Mouse (Mus musculus): ENCODE results near the gene Olfr150.

The Olfr150 gene

DNA sequence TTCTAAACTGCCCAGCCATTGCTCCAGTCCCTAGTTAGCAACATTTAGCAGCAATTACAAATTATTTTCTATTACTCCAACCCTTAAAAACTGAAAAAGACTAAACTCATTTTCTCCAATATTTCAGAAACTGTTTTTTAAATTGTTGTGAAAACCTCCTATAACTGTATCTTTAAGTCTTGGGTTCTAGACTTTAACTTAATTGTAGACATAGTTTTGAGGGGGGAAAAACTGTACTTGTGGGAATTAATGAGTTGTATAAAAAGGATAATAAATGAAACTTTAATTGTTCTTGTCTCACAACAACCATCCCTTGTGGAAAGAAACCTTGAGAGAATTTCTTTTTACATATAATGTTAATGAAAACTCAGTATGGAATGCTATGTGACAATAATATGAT lies at the start of gene Olfr150:
Olfr150 (plus strand) TSS at position 301 of the 400 bp plus-strand sequence.
- DNase-seq (ENCODE audit: inconsistent ontology term) = no peak

DNA sequence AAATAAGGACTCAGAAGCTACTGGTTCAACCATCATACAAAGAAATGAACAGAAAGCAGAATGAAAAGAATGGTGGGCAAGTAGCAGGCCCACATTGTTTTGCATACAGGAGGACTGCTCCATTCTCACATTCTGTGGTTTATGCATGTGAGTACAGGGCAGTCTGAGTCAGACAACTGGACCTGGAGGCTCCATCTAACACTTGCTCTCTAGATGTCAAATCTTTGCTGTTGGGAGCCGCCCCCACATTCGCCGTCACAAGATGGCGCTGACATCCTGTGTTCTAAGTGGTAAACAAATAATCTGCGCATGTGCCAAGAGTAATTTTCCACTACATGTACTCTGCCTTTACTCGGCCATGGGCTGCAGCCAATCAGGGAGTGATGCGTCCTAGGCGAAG lies 29.7 kb upstream of the Olfr150 start:
- DNase-seq (ENCODE audit: inconsistent ontology term) = peak; percentile 6

DNA sequence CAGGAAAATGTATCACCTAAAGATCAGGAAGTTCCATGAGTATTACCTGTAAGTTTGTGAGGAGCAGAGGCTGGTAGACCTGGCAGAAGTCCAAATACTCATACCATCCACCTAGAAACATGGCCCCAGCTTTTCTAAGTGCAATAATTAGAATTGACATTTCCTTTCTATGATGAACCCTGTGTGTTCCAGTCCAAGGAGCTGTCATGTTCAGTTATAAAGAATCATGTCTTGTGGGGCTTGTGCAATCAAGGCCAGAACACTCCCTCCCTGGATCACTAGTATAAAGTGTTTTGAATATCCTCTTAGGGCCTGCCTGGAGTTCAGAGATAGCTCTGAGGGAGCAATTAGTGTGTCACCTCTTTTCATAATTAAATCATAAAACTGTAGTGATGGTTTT lies 23.8 kb upstream of the Olfr150 start, which contains the start of gene Olfr149:
Olfr149 (minus strand) TSS at position 101 of the 400 bp plus-strand sequence.
- DNase-seq (ENCODE audit: inconsistent ontology term) = no peak

DNA sequence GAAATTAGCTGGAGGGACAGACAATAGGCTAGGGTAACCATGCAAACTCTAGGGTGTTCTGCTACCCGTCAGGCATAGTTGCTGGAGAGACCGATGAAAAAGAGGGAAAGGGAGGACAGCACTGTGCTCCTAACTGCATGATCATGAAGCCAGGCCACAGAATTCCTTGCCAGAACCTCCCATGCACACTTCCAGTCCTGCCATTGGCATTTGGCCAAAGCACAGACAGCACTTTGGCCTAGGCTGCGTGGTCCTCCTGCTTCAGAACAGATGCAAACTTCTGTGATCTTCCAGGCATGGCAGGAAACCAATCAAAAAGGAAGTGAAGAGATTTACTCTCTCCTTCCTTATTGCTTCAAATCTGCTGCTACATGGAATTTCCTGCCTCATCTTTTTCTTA lies 21.8 kb upstream of the Olfr150 start:
- DNase-seq (ENCODE audit: inconsistent ontology term) = no peak

DNA sequence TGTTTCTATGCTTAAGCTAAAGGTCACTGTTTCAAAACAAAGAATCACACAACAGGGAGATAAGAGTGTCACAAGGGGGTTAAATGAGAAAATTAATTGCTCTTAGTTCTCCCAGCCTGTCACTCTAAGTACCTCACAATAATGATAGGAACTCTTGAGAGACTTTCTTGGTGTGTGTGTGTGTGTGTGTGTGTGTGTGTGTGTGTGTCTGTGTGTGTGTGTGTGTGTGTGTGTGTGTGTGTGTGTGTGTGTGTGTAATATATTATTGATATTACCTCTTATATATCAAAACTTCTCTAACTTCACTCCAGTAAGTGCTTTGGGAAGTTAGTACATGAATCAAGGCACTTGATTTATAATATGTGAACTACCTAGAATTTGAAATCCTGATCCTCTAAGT lies 19.7 kb upstream of the Olfr150 start, which contains the start of gene Olfr965:
Olfr965 (plus strand) TSS at position 301 of the 400 bp plus-strand sequence.
- DNase-seq (ENCODE audit: inconsistent ontology term) = no peak

DNA sequence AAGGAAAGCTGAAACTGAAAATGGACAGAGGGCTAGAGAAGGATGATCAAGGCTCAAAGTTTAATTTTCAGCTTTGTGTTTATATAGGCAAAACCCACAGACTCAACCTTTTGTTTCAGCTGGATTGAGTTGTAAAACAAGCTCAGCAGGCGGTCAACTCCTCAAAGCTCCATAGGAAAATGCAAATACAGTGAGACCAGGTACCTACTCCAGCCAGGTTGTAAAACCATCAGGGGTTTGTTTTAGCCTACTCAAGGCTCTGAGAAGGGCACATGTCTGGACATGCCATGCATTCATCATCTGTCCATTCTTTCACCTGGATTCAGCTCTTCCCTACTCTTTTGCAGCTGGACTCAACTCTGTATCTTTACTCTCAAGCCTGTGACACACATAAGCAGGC lies 10.0 kb downstream of the Olfr150 start:
- no peak for DNase-seq (ENCODE audit: inconsistent ontology term)

DNA sequence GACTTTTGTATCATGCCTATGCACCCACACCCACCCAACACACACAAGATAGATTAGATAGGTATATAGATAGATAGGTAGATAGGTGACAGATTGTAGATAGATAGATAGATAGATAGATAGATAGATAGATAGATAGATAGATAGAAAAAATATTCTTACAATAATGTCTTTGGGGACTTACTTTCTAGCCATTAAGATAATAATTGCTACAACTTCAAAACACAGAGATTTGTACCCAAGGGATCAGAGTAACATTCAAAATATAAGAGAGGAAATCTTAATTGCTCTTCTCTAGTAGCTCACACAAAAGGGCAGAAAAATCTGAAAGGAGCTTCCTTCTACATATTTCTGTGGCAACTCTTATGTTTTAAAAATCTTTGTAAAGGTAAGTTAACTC lies 15.2 kb downstream of the Olfr150 start, which contains the start of gene Olfr967:
Olfr967 (plus strand) TSS at position 301 of the 400 bp plus-strand sequence.
- DNase-seq (ENCODE audit: inconsistent ontology term) = no peak

DNA sequence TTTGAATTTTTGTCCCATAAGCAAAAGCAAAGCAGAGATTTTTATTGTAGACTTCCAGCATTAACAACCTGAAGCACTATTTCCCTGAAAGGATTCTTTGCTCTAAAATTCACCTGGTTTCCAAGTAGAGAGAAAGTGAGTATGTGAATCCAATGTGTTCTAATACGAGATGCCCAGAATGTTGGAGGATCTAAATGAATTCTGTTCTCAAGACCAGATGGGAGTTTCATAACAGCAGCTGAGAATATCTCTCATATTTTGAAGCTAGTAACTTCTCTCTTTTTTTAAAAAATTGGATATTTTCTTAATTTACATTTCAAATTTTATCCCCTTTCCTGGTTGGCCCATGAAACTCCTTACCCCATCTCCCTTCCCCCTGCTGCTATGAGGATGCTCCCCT lies 15.7 kb downstream of the Olfr150 start:
- DNase-seq (ENCODE audit: inconsistent ontology term) = no peak

DNA sequence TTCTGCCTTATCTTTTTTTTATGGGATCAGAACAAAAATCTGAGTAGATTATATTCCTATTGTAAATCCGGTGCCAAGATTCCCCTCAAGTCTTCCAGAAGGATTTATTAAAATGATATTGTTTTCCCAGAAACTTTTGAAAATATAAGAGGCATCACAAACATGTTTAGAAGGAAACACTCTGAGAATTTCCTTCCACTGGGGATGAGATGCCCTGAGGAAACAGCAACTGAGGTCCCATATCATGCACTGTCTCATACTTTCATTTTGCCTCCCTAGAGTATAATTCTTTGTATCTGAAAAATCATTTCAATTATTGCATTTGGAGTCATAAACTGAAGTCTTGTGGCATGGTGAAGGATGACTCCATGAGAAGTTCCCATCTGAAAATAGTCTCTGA lies 52.4 kb downstream of the Olfr150 start, which contains the start of gene Olfr968:
Olfr968 (minus strand) TSS at position 101 of the 400 bp plus-strand sequence.
- no peak for DNase-seq (ENCODE audit: inconsistent ontology term)

Measured in Muller cell, postnatal 12 days (primary cell).